Mouse (Mus musculus): ENCODE results near the gene Zmiz1.

GRCm38 (mm10) chr14:25549125-25549524 is 90.1 kb downstream of the Zmiz1 start:
- no peak for TF ChIP-seq CTCF (IDR thresholded peaks at IDR 0.05; ENCODE audit: control insufficient read depth, insufficient read depth, low read length)
- TF ChIP-seq POLR2A (IDR thresholded peaks at IDR 0.05; ENCODE audit: borderline replicate concordance, control insufficient read depth, low read depth, low read length) = no peak
